Mouse (Mus musculus) layer of hippocampus, postnatal 14 days (tissue): ENCODE data around the gene Tas2r143. TPM values are rescaled to one million over a fixed set of nuclear protein-coding genes. Genes with fewer than 3 reads are reported as not detected.

Source experiments
- DNase-seq, 2 experiments: peaks; one replicate each; pipeline ENCODE4 v3.0.0; 2021 to 2022; ENCODE audit warnings: low spot score in 2 of 2, mixed read lengths in 1 of 2
- total RNA-seq, 2 experiments: library from RNA; stranded (reverse); gene quantifications; 2 replicates each; pipeline ENCODE4 v1.2.3; 2021

The Tas2r143 gene
- total RNA-seq, 2 experiments from 2014 or later: not detected

GRCm38 (mm10) chr6:42364607-42365006 lies 35.4 kb upstream of the Tas2r143 start:
- no peak for DNase-seq

- DNase-seq: no peak
These were observed 34.8 kb upstream of the Tas2r143 start for GRCm38 (mm10) chr6:42365215-42365614.

GRCm38 (mm10) chr6:42369870-42370269 lies 30.2 kb upstream of the Tas2r143 start:
- no peak for DNase-seq

- no peak for DNase-seq
These were observed 29.2 kb upstream of the Tas2r143 start for GRCm38 (mm10) chr6:42370630-42371363.

GRCm38 (mm10) chr6:42372001-42372400 lies 28.0 kb upstream of the Tas2r143 start:
- no peak for DNase-seq

GRCm38 (mm10) chr6:42372421-42372815 lies 27.6 kb upstream of the Tas2r143 start:
- no peak for DNase-seq

- peak in 1 of 2 experiments; percentile 46 for DNase-seq
These were observed 27.1 kb upstream of the Tas2r143 start, which contains the start of gene Epha1 for GRCm38 (mm10) chr6:42372816-42373547. Gene Epha1 (minus strand): TSS chr6:42373268.

- DNase-seq: no peak
These were observed 26.2 kb upstream of the Tas2r143 start for GRCm38 (mm10) chr6:42373669-42374430.

- no peak for DNase-seq
These were observed 25.3 kb upstream of the Tas2r143 start for GRCm38 (mm10) chr6:42374701-42375100.

GRCm38 (mm10) chr6:42375131-42375530 lies 24.9 kb upstream of the Tas2r143 start:
- no peak for DNase-seq

- no peak for DNase-seq
These were observed 24.0 kb upstream of the Tas2r143 start for GRCm38 (mm10) chr6:42376016-42376415.

- DNase-seq: no peak
These were observed 23.5 kb upstream of the Tas2r143 start for GRCm38 (mm10) chr6:42376504-42377019.

GRCm38 (mm10) chr6:42377280-42377679 lies 22.8 kb upstream of the Tas2r143 start:
- DNase-seq: no peak

GRCm38 (mm10) chr6:42379551-42379950 lies 20.5 kb upstream of the Tas2r143 start:
- DNase-seq: no peak

- DNase-seq: no peak
These were observed 19.5 kb upstream of the Tas2r143 start for GRCm38 (mm10) chr6:42380416-42381144.

GRCm38 (mm10) chr6:42381221-42381620 lies 18.8 kb upstream of the Tas2r143 start:
- DNase-seq: no peak

GRCm38 (mm10) chr6:42381916-42382381 lies 18.1 kb upstream of the Tas2r143 start:
- no peak for DNase-seq

- DNase-seq: no peak
These were observed 16.7 kb upstream of the Tas2r143 start for GRCm38 (mm10) chr6:42383360-42383759.

- DNase-seq: no peak
These were observed 14.4 kb upstream of the Tas2r143 start for GRCm38 (mm10) chr6:42385635-42386034.

- DNase-seq: no peak
These were observed 8.2 kb upstream of the Tas2r143 start for GRCm38 (mm10) chr6:42391796-42392330.
